Mouse (Mus musculus) heart, embryonic 11.5 days (tissue): ENCODE data around the gene Ccdc85c. TPM values are rescaled to one million over a fixed set of nuclear protein-coding genes. Genes with fewer than 3 reads are reported as not detected.

Experiments
- ATAC-seq: fragments of 200-750 bp; cut with Nextera tagmentation; replicated peaks from 2 replicates; pipeline ENCODE4 v1.8.0; 2017; ENCODE audit warnings: moderate library complexity; ENCODE audit not compliant: insufficient number of reproducible peaks, low FRiP score, low TSS enrichment
- H3K27ac ChIP-seq: fragments of 300-500 bp; sonication (generic); 2 replicates; pipeline ENCODE4 v1.5.1; 2014; ENCODE audit warnings: mild to moderate bottlenecking, low read depth, low read length
- H3K27me3 ChIP-seq: fragments of 300-500 bp; sonication (generic); 2 replicates; pipeline ENCODE4 v1.6.1; 2014; ENCODE audit warnings: mild to moderate bottlenecking, low read length, mixed read lengths; ENCODE audit not compliant: control insufficient read depth, insufficient read depth
- H3K36me3 ChIP-seq: fragments of 300-500 bp; sonication (generic); 2 replicates; pipeline ENCODE4 v1.6.1; 2014; ENCODE audit warnings: mild to moderate bottlenecking, low read length, moderate library complexity, mixed read lengths; ENCODE audit not compliant: control insufficient read depth, insufficient read depth
- H3K4me1 ChIP-seq: fragments of 300-500 bp; sonication (generic); 2 replicates; pipeline ENCODE4 v1.6.1; 2014; ENCODE audit warnings: low read length; ENCODE audit not compliant: control insufficient read depth, insufficient read depth
- H3K4me2 ChIP-seq: fragments of 300-500 bp; sonication (generic); 2 replicates; pipeline ENCODE4 v1.6.1; 2014; ENCODE audit warnings: mild to moderate bottlenecking, moderate library complexity
- H3K4me3 ChIP-seq: fragments of 300-500 bp; sonication (generic); 2 replicates; pipeline ENCODE4 v1.5.1; 2014; ENCODE audit warnings: low read depth, low read length
- H3K9ac ChIP-seq: fragments of 300-500 bp; sonication (generic); 2 replicates; pipeline ENCODE4 v1.6.1; 2014; ENCODE audit warnings: mild to moderate bottlenecking, low read depth, low read length, moderate library complexity
- H3K9me3 ChIP-seq: fragments of 300-500 bp; sonication (generic); replicated peaks from 2 replicates; pipeline ENCODE4 v1.6.1; 2016; ENCODE audit warnings: low read length; ENCODE audit not compliant: control insufficient read depth
- WGBS: fragments of 180-500 bp; shearing (Covaris S2); extraction: QIAGEN DNeasy Blood & Tissue Kit; methylation state at CpG from one replicate; pipeline ENCODE4 v1.1.7; 2014; ENCODE audit not compliant: insufficient replicate concordance; 5-methylcytosine and 5-hydroxymethylcytosine counted together
- polyA plus RNA-seq: library from polyadenylated mRNA; unstranded; fragments of >200 nt; fragmentation: Nextera tagmentation; extraction: Ambion mirVana; gene quantifications from 2 replicates; pipeline ENCODE4 v1.2.1, GENCODE M21; 2014

Ccdc85c gene
- polyA plus RNA-seq, 1 experiment from 2014 or later: 7.8 TPM

DNA sequence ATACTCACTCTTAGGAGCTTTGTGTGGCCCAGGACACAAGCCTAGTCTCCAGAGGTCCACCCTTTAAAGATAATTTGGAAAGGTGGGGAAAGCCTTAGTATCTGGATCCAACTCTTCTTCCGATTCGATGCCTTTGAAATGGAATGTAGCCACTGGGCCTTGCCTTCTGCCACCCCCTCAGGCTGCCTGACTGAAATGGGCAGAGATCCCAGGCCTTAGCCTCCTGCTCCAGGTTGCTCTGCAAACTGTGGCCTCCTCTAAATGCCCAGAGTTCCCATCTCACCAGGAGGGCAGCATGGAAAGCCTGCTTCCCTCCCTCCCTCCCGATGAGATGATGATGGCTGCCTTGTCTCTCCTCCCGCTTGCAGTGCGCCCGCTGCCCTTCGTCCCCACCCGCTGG, 11.8 kb upstream of the Ccdc85c start:
- peaks cover 13% of the 10 kb centered on the region; the same call in 1 of the 2 replicates for H3K4me1 ChIP-seq
- no peaks in the 10 kb centered on the region for H3K9me3 ChIP-seq
- 87% methylated on average over 8 of the region's 8 CpGs for WGBS
- ATAC-seq: no peak
- H3K4me3 ChIP-seq: no peak overlapping the region
- no peaks in the 10 kb centered on the region for H3K36me3 ChIP-seq
- no peak overlapping the region for H3K4me2 ChIP-seq
- no peaks in the 10 kb centered on the region for H3K27me3 ChIP-seq
- no peak overlapping the region for H3K27ac ChIP-seq
- H3K9ac ChIP-seq: no peak overlapping the region

DNA sequence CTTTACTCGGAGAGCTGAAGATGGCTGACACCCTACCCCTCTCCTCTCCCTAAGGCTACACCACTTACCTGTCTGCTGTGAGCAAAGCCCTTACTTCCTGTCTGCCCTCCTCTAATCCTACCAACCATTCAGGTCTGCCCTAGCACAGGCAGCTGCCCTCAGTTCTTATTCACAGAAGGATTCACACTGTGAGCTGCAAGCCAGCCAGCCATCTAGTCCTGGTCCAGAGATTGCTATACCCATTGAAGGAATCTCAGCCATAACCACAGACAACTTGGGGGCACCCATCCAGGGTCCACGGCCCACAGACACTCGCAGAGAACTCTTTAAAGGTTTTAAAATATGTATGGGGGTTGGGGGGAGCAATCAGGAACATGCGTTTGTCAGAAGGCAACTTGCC, 11.2 kb upstream of the Ccdc85c start:
- no peak for ATAC-seq
- H3K4me1 ChIP-seq: peaks cover 13% of the 10 kb centered on the region; the same call in 1 of the 2 replicates
- H3K9me3 ChIP-seq: no peaks in the 10 kb centered on the region
- no peaks in the 10 kb centered on the region for H3K27me3 ChIP-seq
- H3K9ac ChIP-seq: no peak overlapping the region
- H3K27ac ChIP-seq: no peak overlapping the region
- no peaks in the 10 kb centered on the region for H3K36me3 ChIP-seq
- H3K4me3 ChIP-seq: no peak overlapping the region
- no peak overlapping the region for H3K4me2 ChIP-seq
- 74% methylated on average over 4 of the region's 4 CpGs for WGBS

DNA sequence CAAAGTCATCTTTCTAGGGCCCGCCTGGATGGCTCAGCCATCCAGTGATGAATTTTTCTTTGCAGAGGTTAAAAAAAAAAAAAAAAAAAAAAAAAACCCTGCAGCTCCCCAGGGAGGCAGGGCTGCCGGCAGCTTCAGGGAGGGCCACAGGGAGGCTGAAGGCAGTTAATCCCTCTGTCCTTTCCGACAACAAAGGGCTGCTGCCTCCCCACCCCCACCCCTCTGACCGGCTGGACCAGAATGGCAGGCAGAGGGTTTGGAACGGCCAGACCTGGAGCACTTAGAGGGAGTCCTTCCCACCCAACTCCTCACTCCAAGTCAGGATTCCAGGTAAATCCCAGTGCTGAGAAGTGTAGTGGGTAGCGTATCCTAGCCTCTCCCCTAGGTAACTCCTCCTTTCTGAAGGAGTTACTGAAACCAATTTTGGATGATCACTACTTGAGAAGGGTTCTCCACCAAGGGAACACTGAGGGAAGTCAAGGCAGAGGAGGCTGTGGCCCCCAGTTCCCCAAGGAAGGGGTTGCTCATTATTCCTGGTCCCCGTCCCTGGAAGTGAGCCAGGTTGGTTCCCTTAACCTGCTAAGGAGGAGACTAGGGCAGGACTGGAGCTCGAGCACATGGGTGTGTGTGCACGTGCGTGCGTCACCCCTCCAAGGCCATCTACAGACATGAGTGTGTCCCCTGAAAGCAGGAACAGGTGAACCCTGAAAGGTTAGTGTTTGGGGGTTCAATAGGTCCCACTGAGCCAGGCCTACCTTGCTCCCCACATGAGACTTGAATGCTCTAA, 10.2 kb upstream of the Ccdc85c start:
- 33% methylated on average over 11 of the region's 11 CpGs for WGBS
- Histone ChIP-seq H3K27me3 (no peaks in the 10 kb centered on the region), H3K9me3 (no peaks in the 10 kb centered on the region), H3K4me1 (peaks cover 13% of the 10 kb centered on the region; the same call in 1 of the 2 replicates), H3K4me2 (peak overlapping the region; percentile 29), H3K9ac (no peak overlapping the region), H3K36me3 (no peaks in the 10 kb centered on the region), H3K27ac (no peak overlapping the region), H3K4me3 (no peak overlapping the region)
- no peak for ATAC-seq

DNA sequence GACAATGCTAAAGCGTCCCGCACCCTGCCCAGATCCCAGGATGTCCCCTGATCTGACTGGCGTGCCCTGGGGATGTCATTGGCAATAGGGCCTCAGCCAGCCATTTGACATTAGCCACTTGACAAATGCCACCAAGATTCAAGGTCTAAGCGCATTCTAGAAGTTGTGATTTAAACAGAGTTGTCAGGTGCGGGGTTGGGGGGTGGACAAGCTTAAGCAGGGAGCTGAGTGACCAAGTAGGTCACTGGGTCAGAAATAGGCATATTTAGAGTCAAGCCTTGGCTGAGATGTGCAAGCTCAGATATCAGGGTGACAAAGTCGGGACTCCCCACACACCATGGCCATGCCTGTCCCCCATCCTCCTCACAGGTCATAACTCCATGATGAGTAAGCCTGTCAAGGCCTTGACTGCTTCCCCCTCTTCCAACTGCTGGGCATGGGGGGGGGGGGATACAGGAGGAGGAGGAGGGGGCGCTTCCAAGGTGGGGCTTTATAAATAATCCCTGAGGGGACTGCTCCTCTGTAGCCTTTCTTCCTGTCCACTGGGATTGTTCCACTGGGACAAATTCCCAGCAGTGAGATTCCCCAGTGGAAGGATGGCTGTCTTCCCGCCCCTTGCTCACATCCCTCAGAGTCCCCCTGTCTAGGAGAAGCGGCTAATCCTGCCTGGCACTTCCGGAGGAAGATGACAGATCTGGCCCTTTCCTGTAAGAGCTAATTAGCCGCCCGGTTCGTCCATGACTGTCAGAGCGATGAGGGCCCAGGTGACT, 9.4 kb upstream of the Ccdc85c start:
- H3K4me1 ChIP-seq: peaks cover 13% of the 10 kb centered on the region; the same call in 1 of the 2 replicates
- no peak overlapping the region for H3K27ac ChIP-seq
- WGBS: 29% methylated on average over 14 of the region's 14 CpGs
- H3K4me2 ChIP-seq: peak overlapping the region; percentile 29
- no peaks in the 10 kb centered on the region for H3K36me3 ChIP-seq
- H3K27me3 ChIP-seq: no peaks in the 10 kb centered on the region
- no peaks in the 10 kb centered on the region for H3K9me3 ChIP-seq
- no peak overlapping the region for H3K4me3 ChIP-seq
- no peak for ATAC-seq
- no peak overlapping the region for H3K9ac ChIP-seq

DNA sequence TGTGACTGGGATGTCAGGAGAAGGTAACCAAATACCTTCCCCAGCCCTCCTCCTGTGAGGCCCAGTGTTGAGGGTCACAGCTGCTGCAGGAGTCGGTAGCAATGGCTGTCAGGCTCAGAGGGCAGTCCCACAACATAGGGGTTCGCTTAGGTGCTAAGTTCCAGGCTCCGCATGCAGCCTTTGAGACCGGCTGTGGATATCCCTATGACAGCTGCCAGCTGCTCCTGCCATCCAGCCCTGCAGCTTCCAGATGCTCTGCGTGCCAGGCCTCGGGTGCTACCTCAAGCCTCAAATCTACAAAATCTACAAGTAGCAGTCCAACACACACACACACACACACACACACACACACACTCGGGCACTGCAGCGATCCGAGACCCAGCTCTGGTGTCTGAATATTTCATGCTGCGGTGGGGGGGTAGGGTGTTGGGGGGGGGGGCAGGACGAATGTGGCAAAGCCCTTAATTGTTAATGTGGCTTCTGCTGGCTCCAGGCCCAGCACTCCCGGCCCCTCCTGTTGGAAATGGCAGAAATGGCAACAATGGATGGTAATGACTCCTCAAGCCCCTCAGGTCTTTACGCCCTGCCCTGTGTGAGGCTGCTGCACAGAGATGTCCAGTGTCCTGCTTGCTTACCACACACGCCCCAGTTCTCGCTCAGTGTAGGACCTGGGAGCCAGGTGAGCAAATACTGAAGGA, 3.1 kb upstream of the Ccdc85c start:
- H3K9me3 ChIP-seq: no peaks in the 10 kb centered on the region
- H3K27me3 ChIP-seq: 0 out of 2 replicates have a peak, but pooled peaks cover 3% of the 10 kb centered on the region
- no peak overlapping the region for H3K9ac ChIP-seq
- no peak overlapping the region for H3K27ac ChIP-seq
- H3K4me2 ChIP-seq: no peak overlapping the region
- no peaks in the 10 kb centered on the region for H3K36me3 ChIP-seq
- peaks cover 27% of the 10 kb centered on the region for H3K4me1 ChIP-seq
- no peak overlapping the region for H3K4me3 ChIP-seq
- WGBS: 54% methylated on average over 15 of the region's 15 CpGs
- ATAC-seq: no peak

DNA sequence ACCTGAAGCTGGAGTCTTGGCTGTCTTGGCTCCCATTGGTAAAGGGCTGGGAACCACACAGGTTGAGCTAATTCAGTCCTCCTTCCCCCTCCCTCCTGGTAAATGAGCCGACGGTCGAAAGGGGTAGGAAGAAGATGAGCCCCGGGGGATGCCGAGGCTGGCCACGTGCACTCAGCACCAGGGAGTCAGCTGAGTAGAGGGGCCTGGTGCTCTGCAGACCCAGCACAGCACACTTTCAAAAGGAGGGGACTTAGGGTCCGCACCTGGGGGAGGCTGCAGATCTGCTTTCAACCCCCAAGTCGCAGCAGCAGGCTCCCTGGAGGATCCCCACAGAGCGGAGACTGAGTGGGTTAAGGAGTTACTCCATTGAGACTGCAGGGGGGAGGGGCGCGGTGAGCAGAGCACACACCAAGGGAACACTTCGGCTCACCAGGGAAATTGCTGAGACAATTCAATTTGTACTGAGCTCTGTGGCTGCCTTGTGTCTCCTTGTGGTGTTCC, 2.2 kb upstream of the Ccdc85c start:
- 0 out of 2 replicates have a peak overlapping the region, but pooled peaks have one; percentile 12 for H3K4me3 ChIP-seq
- no peaks in the 10 kb centered on the region for H3K36me3 ChIP-seq
- 3% methylated on average over 12 of the region's 12 CpGs for WGBS
- peaks cover 37% of the 10 kb centered on the region for H3K4me1 ChIP-seq
- H3K9ac ChIP-seq: no peak overlapping the region; the same call in 1 of the 2 replicates
- ATAC-seq: no peak
- no peak overlapping the region for H3K27ac ChIP-seq
- H3K4me2 ChIP-seq: peak overlapping the region; percentile 87
- H3K9me3 ChIP-seq: no peaks in the 10 kb centered on the region
- H3K27me3 ChIP-seq: 0 out of 2 replicates have a peak, but pooled peaks cover 3% of the 10 kb centered on the region

DNA sequence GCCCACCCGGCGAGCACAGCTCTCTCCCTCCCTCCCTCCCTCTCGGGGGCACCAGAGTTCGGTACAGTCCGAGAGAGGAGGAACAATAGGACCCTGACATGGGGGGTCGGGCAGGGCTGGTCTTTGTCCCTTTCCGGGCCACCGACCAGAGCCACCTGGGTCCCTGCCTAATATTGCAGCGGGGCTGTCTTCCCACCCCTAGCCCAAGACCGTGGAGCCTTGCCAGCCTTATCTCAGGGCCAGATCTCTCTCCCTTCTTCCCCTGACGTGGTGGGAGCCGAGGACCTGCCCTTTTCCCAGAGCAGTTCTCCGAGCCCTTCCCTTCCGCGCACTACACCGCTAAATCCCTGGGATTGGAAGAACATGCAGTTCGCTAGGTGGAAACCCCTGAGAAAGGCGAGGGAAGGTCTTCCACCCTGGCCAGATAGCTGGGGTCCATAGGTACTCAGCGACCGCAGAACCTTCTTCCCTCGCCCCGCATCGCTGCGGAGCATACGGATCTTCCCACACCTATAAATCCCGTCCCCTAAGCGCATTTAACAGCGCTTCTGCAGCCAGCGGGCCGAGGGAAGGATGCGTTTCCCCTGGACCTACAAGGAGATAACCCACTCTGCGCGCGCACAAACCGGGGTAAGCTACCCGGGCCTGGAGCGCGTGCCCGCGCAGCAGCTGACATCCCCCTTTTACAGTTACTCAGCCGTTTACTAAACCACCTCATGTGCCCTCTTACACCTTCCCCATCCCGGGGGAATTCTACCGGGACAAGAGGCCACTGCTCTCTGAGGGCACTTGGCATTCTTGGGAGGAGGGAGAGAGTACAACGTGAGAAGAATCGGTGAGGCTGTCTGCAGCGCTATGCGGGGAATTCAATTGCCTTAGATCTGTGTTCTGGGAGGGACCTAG, 946 bp upstream of the Ccdc85c start:
- peaks cover 49% of the 10 kb centered on the region for H3K4me1 ChIP-seq
- peak; percentile 5; the same call in 1 of the 2 replicates for ATAC-seq
- under 1% methylated on average over 43 of the region's 47 CpGs for WGBS

More for the DNA sequence above, 946 bp upstream of the Ccdc85c start:
- Histone ChIP-seq H3K9ac (peak overlapping the region; percentile 84), H3K4me2 (peak overlapping the region; percentile 87), H3K9me3 (no peaks in the 10 kb centered on the region), H3K27me3 (0 out of 2 replicates have a peak, but pooled peaks cover 3% of the 10 kb centered on the region), H3K36me3 (no peaks in the 10 kb centered on the region), H3K27ac (peak overlapping the region; percentile 37), H3K4me3 (peak overlapping the region; percentile 68)
